Mouse (Mus musculus): ENCODE data around the gene 2610528J11Rik. TPM values are rescaled to one million over a fixed set of nuclear protein-coding genes. Genes with fewer than 3 reads are reported as not detected.
"Not testable (repeated sequence)": the region's sequence is repeated elsewhere in the genome, so short reads cannot be mapped to it uniquely, and the experiment has no call there.

2610528J11Rik gene
- polyA plus RNA-seq, 1 experiment = 0.27 TPM

GRCm38 (mm10) chr4:118542510-118543157, 15.8 kb downstream of the 2610528J11Rik start:
- no peak for DNase-seq (ENCODE audit: low read depth)
- TF ChIP-seq CTCF (IDR thresholded peaks at IDR 0.05; ENCODE audit: borderline replicate concordance, extremely low read depth, insufficient read depth, insufficient read length) = no peak
- no peak for TF ChIP-seq POLR2A (IDR thresholded peaks at IDR 0.05; ENCODE audit: borderline replicate concordance, extremely low read depth, insufficient read depth, insufficient read length, poor library complexity, severe bottlenecking)

DNA sequence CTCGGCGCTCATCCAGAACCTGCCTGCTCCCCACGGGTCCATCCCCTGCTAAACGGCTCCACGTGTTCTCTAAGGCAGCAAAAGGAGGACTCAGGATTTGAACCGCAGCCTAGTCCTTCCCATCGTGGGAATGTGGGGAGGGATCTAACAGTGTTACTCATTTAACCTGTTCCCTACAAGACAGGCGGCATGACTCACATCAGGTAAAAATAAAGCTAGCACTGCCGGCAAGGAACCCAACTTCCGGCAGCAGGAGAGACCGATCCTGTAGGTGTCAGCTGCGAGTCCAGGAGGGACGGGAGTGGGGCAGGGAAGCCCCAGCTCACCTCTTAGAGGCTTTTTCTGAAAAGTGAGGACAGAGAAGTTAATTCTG, 16.3 kb downstream of the 2610528J11Rik start:
- TF ChIP-seq POLR2A (IDR thresholded peaks at IDR 0.05; ENCODE audit: borderline replicate concordance, extremely low read depth, insufficient read depth, insufficient read length, poor library complexity, severe bottlenecking) = no peak
- no peak for TF ChIP-seq CTCF (IDR thresholded peaks at IDR 0.05; ENCODE audit: borderline replicate concordance, extremely low read depth, insufficient read depth, insufficient read length)
- DNase-seq (ENCODE audit: low read depth) = no peak

DNA sequence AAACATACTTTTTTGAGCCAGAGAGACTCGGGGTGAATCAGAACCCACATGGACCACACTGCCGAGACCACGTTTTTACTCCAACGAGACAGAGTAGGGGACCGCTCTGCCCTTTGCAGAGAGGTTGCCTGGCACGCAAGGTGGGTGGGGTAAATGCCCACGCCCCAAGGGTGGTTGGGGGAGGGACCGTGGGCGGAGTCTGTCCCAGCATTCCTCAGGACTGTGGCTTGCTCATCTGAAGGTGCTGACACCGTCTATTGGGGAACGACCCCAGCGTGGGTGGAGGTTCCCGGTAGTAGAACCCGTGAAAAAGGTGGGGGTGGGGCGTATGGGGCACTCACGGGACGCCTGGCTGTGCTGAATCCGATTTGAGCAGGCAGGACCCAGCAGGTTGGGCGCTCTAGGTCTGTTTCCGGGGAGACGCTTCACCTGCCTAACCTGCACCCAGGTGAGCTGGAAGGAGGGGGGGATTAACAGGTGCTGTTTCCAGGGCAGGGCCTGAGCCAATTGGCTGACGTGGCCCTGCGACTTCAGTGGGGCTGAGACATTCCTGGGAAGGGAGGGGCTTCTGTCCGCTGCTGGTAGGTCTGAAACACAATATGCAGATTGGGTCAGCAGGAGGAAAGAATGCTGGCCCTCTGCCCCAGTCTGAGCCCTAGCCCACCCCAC, 16.9 kb downstream of the 2610528J11Rik start, which contains the start of gene Tmem125:
TSS of gene Tmem125 (minus strand) at position 453 of the 669 bp plus-strand sequence.
- no peak for DNase-seq (ENCODE audit: low read depth)
- no peak for TF ChIP-seq POLR2A (IDR thresholded peaks at IDR 0.05; ENCODE audit: borderline replicate concordance, extremely low read depth, insufficient read depth, insufficient read length, poor library complexity, severe bottlenecking)
- TF ChIP-seq CTCF (IDR thresholded peaks at IDR 0.05; ENCODE audit: borderline replicate concordance, extremely low read depth, insufficient read depth, insufficient read length) = no peak

- DNase-seq (ENCODE audit: low read depth) = no peak
- TF ChIP-seq CTCF (IDR thresholded peaks at IDR 0.05; ENCODE audit: borderline replicate concordance, extremely low read depth, insufficient read depth, insufficient read length) (no peak), POLR2A (IDR thresholded peaks at IDR 0.05; ENCODE audit: borderline replicate concordance, extremely low read depth, insufficient read depth, insufficient read length, poor library complexity, severe bottlenecking) (no peak)
These were observed 17.8 kb downstream of the 2610528J11Rik start for GRCm38 (mm10) chr4:118544441-118545127.

GRCm38 (mm10) chr4:118547424-118548129, 20.8 kb downstream of the 2610528J11Rik start:
- not testable (repeated sequence) for DNase-seq (ENCODE audit: low read depth)

DNA sequence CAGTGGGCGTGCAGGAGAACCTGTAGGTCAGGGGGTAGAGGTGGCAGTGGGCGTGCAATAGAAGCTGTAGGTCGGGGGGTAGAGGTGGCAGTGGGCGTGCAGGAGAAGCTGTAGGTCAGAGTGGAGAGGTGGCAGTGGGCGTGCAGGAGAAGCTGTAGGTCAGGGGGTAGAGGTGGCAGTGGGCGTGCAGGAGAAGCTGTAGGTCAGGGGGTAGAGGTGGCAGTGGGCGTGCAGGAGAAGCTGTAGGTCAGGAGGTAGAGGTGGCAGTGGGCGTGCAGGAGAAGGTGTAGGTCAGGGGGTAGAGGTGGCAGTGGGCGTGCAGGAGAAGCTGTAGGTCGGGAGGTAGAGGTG, 21.3 kb downstream of the 2610528J11Rik start:
- peak; percentile 70 for DNase-seq (ENCODE audit: low read depth)

- DNase-seq (ENCODE audit: low read depth) = peak; percentile 25
- TF ChIP-seq POLR2A (IDR thresholded peaks at IDR 0.05; ENCODE audit: borderline replicate concordance, extremely low read depth, insufficient read depth, insufficient read length, poor library complexity, severe bottlenecking) (no peak), CTCF (IDR thresholded peaks at IDR 0.05; ENCODE audit: borderline replicate concordance, extremely low read depth, insufficient read depth, insufficient read length) (no peak)
These were observed 26.3 kb downstream of the 2610528J11Rik start for GRCm38 (mm10) chr4:118553039-118553649.

DNA sequence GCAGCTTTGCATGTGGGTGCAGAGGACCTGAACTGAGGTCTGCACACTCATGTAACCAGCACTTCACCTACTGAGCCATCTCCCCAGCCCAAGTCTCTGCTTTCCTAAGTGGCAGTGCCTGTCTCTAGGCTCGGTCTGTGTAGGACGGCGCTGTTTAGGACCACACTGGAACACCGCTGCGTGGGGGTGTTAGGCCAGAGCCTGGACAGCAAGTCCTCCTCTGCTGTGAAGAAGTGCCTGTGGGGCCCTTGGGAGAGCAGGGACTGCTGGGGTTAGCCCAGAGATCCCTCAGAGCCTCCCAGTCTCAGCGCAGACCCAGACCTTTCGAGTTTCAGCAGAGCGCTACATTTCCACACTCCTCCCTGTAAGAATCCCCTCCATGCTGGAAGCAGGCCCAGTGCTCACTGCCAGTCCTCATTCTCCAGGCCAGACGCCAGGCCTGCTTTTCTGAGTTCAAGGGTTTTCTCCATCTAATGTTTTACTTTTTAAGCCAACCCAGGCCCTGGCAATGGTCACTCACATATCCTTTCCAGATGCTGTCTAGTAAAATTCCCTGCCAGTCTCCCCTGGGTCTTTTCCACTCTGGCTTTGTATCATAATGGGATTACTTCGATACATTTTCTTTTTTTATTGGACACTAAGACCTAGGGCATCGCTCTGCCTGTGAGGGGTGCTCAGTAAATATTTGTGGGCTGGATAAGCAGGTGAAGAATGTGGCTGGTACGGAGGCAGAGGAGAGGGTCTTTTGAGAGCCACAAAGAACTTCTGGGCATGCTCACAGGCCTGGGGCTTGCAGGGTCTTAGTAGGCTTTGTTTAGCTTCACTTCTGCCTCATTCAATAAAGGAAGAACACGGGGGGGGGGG, 37.5 kb downstream of the 2610528J11Rik start:
- TF ChIP-seq POLR2A (IDR thresholded peaks at IDR 0.05; ENCODE audit: borderline replicate concordance, extremely low read depth, insufficient read depth, insufficient read length, poor library complexity, severe bottlenecking) = no peak
- no peak for TF ChIP-seq CTCF (IDR thresholded peaks at IDR 0.05; ENCODE audit: borderline replicate concordance, extremely low read depth, insufficient read depth, insufficient read length)
- DNase-seq (ENCODE audit: low read depth) = peak; percentile 63

DNA sequence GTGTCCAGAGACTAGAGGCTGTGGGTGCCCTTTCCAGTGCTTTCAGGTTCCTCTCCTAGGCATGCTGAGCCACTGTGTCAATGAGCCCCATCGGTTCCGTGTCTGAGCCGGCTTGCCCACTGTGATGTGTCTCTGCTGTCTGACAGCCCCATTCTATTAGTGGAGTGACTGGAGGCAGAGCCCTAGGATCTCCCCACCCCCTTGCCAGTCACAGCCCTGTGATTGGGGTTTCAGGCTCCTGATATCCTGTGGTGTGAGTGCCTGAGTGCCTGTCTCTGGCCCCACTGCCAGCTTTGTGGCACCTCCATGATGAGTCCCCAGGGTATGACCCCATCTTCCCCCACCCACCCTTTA, 38.1 kb downstream of the 2610528J11Rik start:
- no peak for TF ChIP-seq POLR2A (IDR thresholded peaks at IDR 0.05; ENCODE audit: borderline replicate concordance, extremely low read depth, insufficient read depth, insufficient read length, poor library complexity, severe bottlenecking)
- no peak for TF ChIP-seq CTCF (IDR thresholded peaks at IDR 0.05; ENCODE audit: borderline replicate concordance, extremely low read depth, insufficient read depth, insufficient read length)
- DNase-seq (ENCODE audit: low read depth) = no peak

DNA sequence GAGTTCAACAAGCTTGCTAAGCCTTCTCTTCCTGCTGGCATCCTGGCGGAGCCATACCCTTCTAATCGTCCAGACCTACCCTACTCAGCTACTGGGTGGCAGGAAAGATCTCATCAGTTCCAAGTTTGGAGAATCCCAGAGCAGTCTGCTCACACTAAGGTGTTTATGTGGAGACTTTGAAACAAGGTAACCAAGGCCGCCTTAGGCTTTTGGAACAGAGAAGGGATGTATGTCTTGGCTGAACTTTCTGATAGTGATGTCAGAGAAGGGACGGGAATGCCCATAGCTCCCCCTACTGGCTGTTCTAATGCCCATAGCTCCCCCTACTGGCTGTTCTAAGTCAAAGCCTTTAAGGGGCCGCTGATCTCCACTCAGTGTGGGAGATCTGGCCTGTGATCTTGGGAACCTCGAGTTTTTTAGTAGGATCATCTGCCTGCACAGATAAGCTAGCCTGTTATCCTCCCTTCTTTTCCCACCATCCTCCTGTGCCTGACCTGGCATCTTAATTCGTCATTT, 39.4 kb downstream of the 2610528J11Rik start:
- peak; percentile 58 for DNase-seq (ENCODE audit: low read depth)
- peak; percentile 81; the same call in 1 of the 2 replicates for TF ChIP-seq CTCF (IDR thresholded peaks at IDR 0.05; ENCODE audit: borderline replicate concordance, extremely low read depth, insufficient read depth, insufficient read length)
- no peak for TF ChIP-seq POLR2A (IDR thresholded peaks at IDR 0.05; ENCODE audit: borderline replicate concordance, extremely low read depth, insufficient read depth, insufficient read length, poor library complexity, severe bottlenecking)

Measured in brain, embryonic 14.5 days (tissue).